Mouse (Mus musculus): ENCODE data around the gene Olfr1279. TPM values are rescaled to one million over a fixed set of nuclear protein-coding genes. Genes with fewer than 3 reads are reported as not detected.
"Not testable (repeated sequence)": the region's sequence is repeated elsewhere in the genome, so short reads cannot be mapped to it uniquely, and the experiment has no call there.

Gene Olfr1279
- polyA plus RNA-seq (2015; fragmentation: Nextera tagmentation; extraction: Ambion mirVana): not detected in 2 replicates

DNA sequence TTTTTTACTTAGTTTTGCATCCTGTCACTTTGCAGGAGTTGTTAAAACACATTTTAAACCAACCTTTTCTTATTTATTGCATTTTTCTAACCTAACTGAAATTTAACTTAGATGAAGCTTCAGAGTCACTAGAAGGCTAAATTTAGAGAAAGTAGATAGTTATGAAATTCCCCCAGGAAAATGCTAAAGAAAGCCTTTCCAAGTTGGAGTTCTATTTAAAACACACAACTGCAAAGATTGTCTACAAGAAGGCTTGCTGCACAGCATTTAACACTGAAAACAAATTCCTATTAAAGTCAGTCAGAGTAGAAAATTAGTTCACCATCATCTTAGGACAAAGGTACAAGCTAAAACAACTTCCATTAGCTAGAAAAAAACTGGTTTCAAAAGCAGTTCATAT, at the start of gene Olfr1279:
Gene Olfr1279 (plus strand): TSS at position 262 of the 400 bp plus-strand sequence.
- Histone ChIP-seq H3K4me1 (no peaks in the 10 kb centered on the region), H3K36me3 (no peaks in the 10 kb centered on the region), H3K9ac (no peak within 1 kb of the TSS), H3K27ac (replicated peaks) (no peak within 1 kb of the TSS), H3K4me2 (no peak within 1 kb of the TSS), H3K9me3 (no peaks in the 10 kb centered on the region), H3K4me3 (no peak within 1 kb of the TSS), H3K27me3 (replicated peaks) (no peaks in the 10 kb centered on the region)
- no peak for ATAC-seq (ENCODE audit: extremely low read depth, insufficient number of reproducible peaks, low FRiP score, low TSS enrichment)

DNA sequence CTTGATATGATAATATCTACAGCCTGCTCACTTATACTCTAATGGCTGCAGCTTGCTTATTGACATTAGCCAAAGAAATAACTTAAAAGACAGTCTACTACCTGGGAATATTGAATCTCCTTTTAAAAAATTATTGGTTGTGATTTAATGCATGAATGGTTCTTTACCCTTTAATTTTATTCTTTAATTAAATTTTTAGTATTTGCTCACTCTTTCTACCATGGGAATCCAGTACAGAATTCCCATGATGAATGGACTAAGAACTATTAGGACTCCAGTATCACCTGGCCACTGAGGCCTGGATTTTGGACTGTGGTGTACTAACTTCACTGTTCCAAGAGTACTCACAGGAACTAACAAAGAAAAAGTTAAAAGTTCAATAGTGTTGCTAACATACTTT, 46.2 kb upstream of the Olfr1279 start, which contains the start of gene Olfr1276:
Gene Olfr1276 (plus strand): TSS at position 301 of the 400 bp plus-strand sequence.
- H3K9me3 ChIP-seq: no peaks in the 10 kb centered on the region
- H3K4me3 ChIP-seq: no peak within 1 kb of the TSS
- no peak within 1 kb of the TSS for H3K27ac ChIP-seq (replicated peaks)
- no peak for ATAC-seq (ENCODE audit: extremely low read depth, insufficient number of reproducible peaks, low FRiP score, low TSS enrichment)
- no peaks in the 10 kb centered on the region for H3K27me3 ChIP-seq (replicated peaks)
- no peaks in the 10 kb centered on the region for H3K4me1 ChIP-seq
- H3K9ac ChIP-seq: no peak within 1 kb of the TSS
- no peaks in the 10 kb centered on the region for H3K36me3 ChIP-seq
- no peak within 1 kb of the TSS for H3K4me2 ChIP-seq

DNA sequence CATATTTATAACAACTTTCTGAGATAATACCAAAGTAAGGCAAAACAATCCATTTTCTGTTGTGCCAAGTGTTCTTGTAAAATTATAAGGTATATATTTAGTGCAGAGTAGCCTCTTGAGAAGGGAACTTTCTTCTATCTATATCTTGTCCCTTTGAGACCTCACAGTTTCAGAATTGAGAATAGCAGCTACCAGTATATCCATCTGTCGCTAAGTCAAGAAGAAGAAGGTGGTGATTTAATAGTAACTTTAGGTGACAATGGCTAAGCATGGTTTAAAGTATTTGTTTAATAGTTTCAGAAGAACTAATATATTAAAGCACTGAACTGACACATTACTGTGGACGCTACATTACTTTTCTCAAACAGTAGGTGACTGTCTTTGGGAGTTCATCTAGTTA, 26.4 kb upstream of the Olfr1279 start, which contains the start of gene Olfr1277:
Gene Olfr1277 (minus strand): TSS at position 101 of the 400 bp plus-strand sequence.
- no peak within 1 kb of the TSS for H3K9ac ChIP-seq
- H3K36me3 ChIP-seq: no peaks in the 10 kb centered on the region
- H3K27ac ChIP-seq (replicated peaks): no peak within 1 kb of the TSS
- WGBS: 66% methylated on average over 2 of the region's 2 CpGs
- no peak for ATAC-seq (ENCODE audit: extremely low read depth, insufficient number of reproducible peaks, low FRiP score, low TSS enrichment)
- H3K27me3 ChIP-seq (replicated peaks): no peaks in the 10 kb centered on the region
- no peaks in the 10 kb centered on the region for H3K9me3 ChIP-seq
- H3K4me3 ChIP-seq: no peak within 1 kb of the TSS
- no peaks in the 10 kb centered on the region for H3K4me1 ChIP-seq
- no peak within 1 kb of the TSS for H3K4me2 ChIP-seq

DNA sequence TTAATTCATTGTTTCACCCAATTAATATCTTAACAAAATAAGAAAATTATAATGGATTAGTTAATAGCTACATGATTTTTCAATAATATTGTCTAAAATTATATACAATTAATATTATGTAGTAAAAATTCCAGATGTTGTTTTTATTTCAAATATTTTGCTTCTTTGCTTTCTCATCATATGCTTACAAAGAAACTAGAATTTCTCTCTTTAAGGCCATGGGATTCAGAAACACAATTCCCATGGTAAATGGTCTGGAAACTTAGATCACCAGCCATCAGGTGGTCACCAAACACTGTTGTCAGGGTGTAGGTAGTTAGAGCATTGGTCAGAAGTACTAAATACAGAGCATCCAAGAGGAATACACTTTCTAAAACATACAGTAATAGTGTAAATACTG, 10.6 kb upstream of the Olfr1279 start, which contains the start of gene Olfr1278:
Gene Olfr1278 (plus strand): TSS at position 301 of the 400 bp plus-strand sequence.
- Histone ChIP-seq H3K27me3 (replicated peaks) (no peaks in the 10 kb centered on the region), H3K9ac (no peak within 1 kb of the TSS), H3K4me2 (no peak within 1 kb of the TSS), H3K4me1 (no peaks in the 10 kb centered on the region), H3K36me3 (no peaks in the 10 kb centered on the region), H3K4me3 (no peak within 1 kb of the TSS), H3K27ac (replicated peaks) (no peak within 1 kb of the TSS), H3K9me3 (no peaks in the 10 kb centered on the region)
- no peak for ATAC-seq (ENCODE audit: extremely low read depth, insufficient number of reproducible peaks, low FRiP score, low TSS enrichment)

DNA sequence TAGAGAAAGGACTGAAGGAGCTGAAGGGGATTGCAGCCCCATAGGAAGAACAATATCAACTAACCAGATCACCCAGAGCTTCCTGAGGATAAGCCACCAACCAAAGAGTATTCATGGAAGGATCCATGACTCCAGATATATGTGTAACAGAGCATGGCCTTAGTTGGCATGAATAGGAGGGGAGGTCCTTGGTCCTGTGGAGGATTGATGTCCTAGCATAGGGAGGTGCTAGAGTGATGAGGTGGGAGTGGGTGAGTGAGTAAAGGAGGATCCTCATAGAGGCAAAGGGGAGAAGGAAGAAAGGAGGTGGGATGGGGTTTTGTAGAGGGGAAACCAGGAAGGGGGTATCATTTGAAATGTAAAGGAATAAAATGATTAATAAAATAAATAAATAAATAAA, 1.9 kb upstream of the Olfr1279 start:
- ATAC-seq (ENCODE audit: extremely low read depth, insufficient number of reproducible peaks, low FRiP score, low TSS enrichment): no peak
- Histone ChIP-seq H3K4me1 (no peaks in the 10 kb centered on the region), H3K9me3 (no peaks in the 10 kb centered on the region), H3K4me2 (no peak overlapping the region), H3K9ac (no peak overlapping the region), H3K4me3 (no peak overlapping the region), H3K27me3 (replicated peaks) (no peaks in the 10 kb centered on the region), H3K27ac (replicated peaks) (no peak overlapping the region), H3K36me3 (no peaks in the 10 kb centered on the region)

DNA sequence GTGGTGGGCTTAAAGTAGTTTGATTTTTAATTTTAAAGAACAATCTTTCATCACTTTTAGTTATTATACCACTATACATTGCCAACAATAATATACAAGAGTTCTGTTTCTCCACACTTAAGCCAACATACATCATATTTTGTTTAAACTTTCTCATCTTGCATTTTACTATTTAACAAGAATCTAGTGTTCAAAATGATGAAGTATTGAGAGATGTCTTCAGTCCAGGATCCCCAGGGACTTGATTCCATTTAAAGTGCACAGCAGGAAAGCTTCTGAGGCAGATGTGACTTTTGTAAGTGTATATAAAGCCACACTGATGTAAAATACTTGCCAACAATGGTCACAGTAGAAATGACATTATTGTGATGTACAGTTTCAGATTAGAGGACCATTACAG, 13.3 kb downstream of the Olfr1279 start, which contains the start of gene Olfr1280:
Gene Olfr1280 (plus strand): TSS at position 301 of the 400 bp plus-strand sequence.
- Histone ChIP-seq H3K9ac (no peak within 1 kb of the TSS), H3K4me2 (no peak within 1 kb of the TSS), H3K36me3 (no peaks in the 10 kb centered on the region), H3K9me3 (no peaks in the 10 kb centered on the region), H3K27ac (replicated peaks) (no peak within 1 kb of the TSS), H3K4me1 (no peaks in the 10 kb centered on the region), H3K4me3 (no peak within 1 kb of the TSS), H3K27me3 (replicated peaks) (no peaks in the 10 kb centered on the region)
- ATAC-seq (ENCODE audit: extremely low read depth, insufficient number of reproducible peaks, low FRiP score, low TSS enrichment): no peak

DNA sequence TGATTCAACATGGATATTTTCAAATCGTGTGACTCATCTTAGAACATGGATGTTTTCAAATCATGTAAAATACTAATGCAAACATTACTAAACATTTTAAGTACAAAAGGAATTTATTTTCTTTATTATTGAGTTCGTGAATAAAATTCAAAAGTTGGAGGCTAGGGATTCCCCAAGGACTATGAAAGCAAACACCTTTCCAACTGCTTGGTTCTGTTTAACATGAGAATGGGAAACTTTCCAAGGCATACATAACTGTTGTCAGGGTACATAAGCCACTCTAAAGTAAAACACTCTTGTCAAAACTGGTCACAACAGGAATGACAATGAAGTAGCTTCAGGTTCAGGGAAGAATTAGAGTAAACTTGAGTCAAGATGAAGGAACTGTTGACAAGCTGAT, 25.8 kb downstream of the Olfr1279 start, which contains the start of gene Olfr1281:
Gene Olfr1281 (plus strand): TSS at position 301 of the 400 bp plus-strand sequence.
- Histone ChIP-seq H3K4me2 (no peak within 1 kb of the TSS), H3K9me3 (no peaks in the 10 kb centered on the region), H3K36me3 (no peaks in the 10 kb centered on the region), H3K4me1 (no peaks in the 10 kb centered on the region), H3K4me3 (no peak within 1 kb of the TSS), H3K27me3 (replicated peaks) (no peaks in the 10 kb centered on the region), H3K9ac (no peak within 1 kb of the TSS), H3K27ac (replicated peaks) (no peak within 1 kb of the TSS)
- ATAC-seq (ENCODE audit: extremely low read depth, insufficient number of reproducible peaks, low FRiP score, low TSS enrichment): no peak
- 59% methylated on average over 2 of the region's 2 CpGs for WGBS

DNA sequence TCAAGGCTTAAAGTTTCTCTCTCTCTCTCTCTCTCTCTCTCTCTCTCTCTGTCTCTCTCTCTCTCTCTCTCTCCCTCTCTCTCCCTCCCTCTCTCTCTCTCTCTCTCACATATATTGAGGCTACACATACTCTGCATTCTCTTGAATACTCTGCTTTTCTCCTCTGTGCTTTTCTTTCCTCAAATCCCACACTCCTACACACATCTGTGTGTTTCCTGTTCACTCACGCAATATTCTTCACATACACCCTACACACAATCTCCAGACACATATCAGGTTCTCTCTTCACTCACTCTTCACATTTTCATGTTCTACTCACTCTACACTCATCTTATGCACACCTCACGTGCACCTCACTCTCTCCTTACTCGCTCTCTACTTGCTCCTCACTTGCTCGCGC, 33.3 kb downstream of the Olfr1279 start:
- not testable (repeated sequence) for ATAC-seq (ENCODE audit: extremely low read depth, insufficient number of reproducible peaks, low FRiP score, low TSS enrichment); H3K4me2 ChIP-seq; H3K36me3 ChIP-seq; H3K9me3 ChIP-seq; H3K4me1 ChIP-seq; H3K27ac ChIP-seq (replicated peaks); H3K27me3 ChIP-seq (replicated peaks); H3K9ac ChIP-seq; H3K4me3 ChIP-seq
- WGBS: 76% methylated on average over 5 of the region's 5 CpGs

DNA sequence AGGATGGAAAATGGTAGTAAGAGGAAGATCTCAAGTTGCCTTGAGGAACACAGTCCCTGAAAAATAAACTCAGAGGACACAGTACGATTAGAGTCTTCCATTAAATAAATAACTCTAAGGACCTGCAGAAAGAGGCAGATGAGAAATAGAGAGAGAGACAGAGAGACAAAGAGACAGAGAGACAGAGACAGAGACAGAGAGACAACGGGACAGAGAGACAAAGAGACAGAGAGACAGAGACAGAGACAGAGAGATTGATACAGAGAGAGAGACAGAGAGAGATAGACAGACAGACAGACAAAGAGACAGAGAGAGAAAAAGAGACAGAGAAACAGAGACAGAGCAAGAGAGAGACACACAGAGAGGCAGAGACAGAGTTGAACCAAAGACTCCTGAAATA, 35.5 kb downstream of the Olfr1279 start, which contains the start of gene Olfr1282:
Gene Olfr1282 (minus strand): TSS at position 101 of the 400 bp plus-strand sequence.
- no peaks in the 10 kb centered on the region for H3K4me1 ChIP-seq
- WGBS: 52% methylated on average over 2 of the region's 2 CpGs
- no peak within 1 kb of the TSS for H3K4me3 ChIP-seq
- H3K9me3 ChIP-seq: no peaks in the 10 kb centered on the region; the same call in 1 of the 2 replicates
- no peak within 1 kb of the TSS for H3K9ac ChIP-seq
- no peak within 1 kb of the TSS for H3K27ac ChIP-seq (replicated peaks)
- no peak within 1 kb of the TSS for H3K4me2 ChIP-seq
- no peaks in the 10 kb centered on the region for H3K27me3 ChIP-seq (replicated peaks)
- ATAC-seq (ENCODE audit: extremely low read depth, insufficient number of reproducible peaks, low FRiP score, low TSS enrichment): no peak
- no peaks in the 10 kb centered on the region for H3K36me3 ChIP-seq

Other genes with a start within 250 kb of the Olfr1279 start
- gene Gm13941, start 194.7 kb upstream of the Olfr1279 start, polyA plus RNA-seq (2015; fragmentation: Nextera tagmentation; extraction: Ambion mirVana): not detected in 2 replicates
- gene Gm15130, start 147.7 kb upstream of the Olfr1279 start, polyA plus RNA-seq (2015; fragmentation: Nextera tagmentation; extraction: Ambion mirVana): not detected in 2 replicates
- gene 4930430A15Rik, start 71.0 kb upstream of the Olfr1279 start, polyA plus RNA-seq (2015; fragmentation: Nextera tagmentation; extraction: Ambion mirVana): not detected in 2 replicates
- gene Olfr1275, start 65.3 kb upstream of the Olfr1279 start, polyA plus RNA-seq (2015; fragmentation: Nextera tagmentation; extraction: Ambion mirVana): not detected in 2 replicates
- not detected in 2 replicates for gene Olfr1276, start 46.1 kb upstream of the Olfr1279 start, polyA plus RNA-seq (2015; fragmentation: Nextera tagmentation; extraction: Ambion mirVana)
- not detected in 2 replicates for gene Olfr1277, start 26.5 kb upstream of the Olfr1279 start, polyA plus RNA-seq (2015; fragmentation: Nextera tagmentation; extraction: Ambion mirVana)
- gene Olfr1278, start 10.5 kb upstream of the Olfr1279 start, polyA plus RNA-seq (2015; fragmentation: Nextera tagmentation; extraction: Ambion mirVana): not detected in 2 replicates
- not detected in 2 replicates for gene Olfr1280, start 13.4 kb downstream of the Olfr1279 start, polyA plus RNA-seq (2015; fragmentation: Nextera tagmentation; extraction: Ambion mirVana)
- gene Olfr1281, start 25.9 kb downstream of the Olfr1279 start, polyA plus RNA-seq (2015; fragmentation: Nextera tagmentation; extraction: Ambion mirVana): not detected in 2 replicates
- not detected in 2 replicates for gene Olfr1282, start 35.4 kb downstream of the Olfr1279 start, polyA plus RNA-seq (2015; fragmentation: Nextera tagmentation; extraction: Ambion mirVana)
- not detected in 2 replicates for gene Olfr1283, start 66.2 kb downstream of the Olfr1279 start, polyA plus RNA-seq (2015; fragmentation: Nextera tagmentation; extraction: Ambion mirVana)
- gene Olfr1284, start 74.9 kb downstream of the Olfr1279 start, polyA plus RNA-seq (2015; fragmentation: Nextera tagmentation; extraction: Ambion mirVana): not detected in 2 replicates
- not detected in 2 replicates for gene Olfr1286, start 122.5 kb downstream of the Olfr1279 start, polyA plus RNA-seq (2015; fragmentation: Nextera tagmentation; extraction: Ambion mirVana)
- not detected in 2 replicates for gene Olfr1287, start 148.5 kb downstream of the Olfr1279 start, polyA plus RNA-seq (2015; fragmentation: Nextera tagmentation; extraction: Ambion mirVana)
- not detected in 2 replicates for gene Olfr1288, start 173.5 kb downstream of the Olfr1279 start, polyA plus RNA-seq (2015; fragmentation: Nextera tagmentation; extraction: Ambion mirVana)
- not detected in 2 replicates for gene Olfr1289, start 180.2 kb downstream of the Olfr1279 start, polyA plus RNA-seq (2015; fragmentation: Nextera tagmentation; extraction: Ambion mirVana)
- gene Olfr1290, start 193.2 kb downstream of the Olfr1279 start, polyA plus RNA-seq (2015; fragmentation: Nextera tagmentation; extraction: Ambion mirVana): 0.17 TPM in 1 of 2 replicates, not detected in the other
- not detected in 2 replicates for gene Olfr1291-ps1, start 196.5 kb downstream of the Olfr1279 start, polyA plus RNA-seq (2015; fragmentation: Nextera tagmentation; extraction: Ambion mirVana)
- not detected in 2 replicates for gene Olfr1293-ps, start 224.6 kb downstream of the Olfr1279 start, polyA plus RNA-seq (2015; fragmentation: Nextera tagmentation; extraction: Ambion mirVana)
- not detected in 2 replicates for gene Olfr1294, start 239.7 kb downstream of the Olfr1279 start, polyA plus RNA-seq (2015; fragmentation: Nextera tagmentation; extraction: Ambion mirVana)